Mouse (Mus musculus): ENCODE measurements around the gene Cyp1b1. TPM values are rescaled to one million over a fixed set of nuclear protein-coding genes. Genes with fewer than 3 reads are reported as not detected.

Gene Cyp1b1
- total RNA-seq, 4 experiments from 2014 or later = 3.7 to 7.4 (median 4.5) TPM

DNA sequence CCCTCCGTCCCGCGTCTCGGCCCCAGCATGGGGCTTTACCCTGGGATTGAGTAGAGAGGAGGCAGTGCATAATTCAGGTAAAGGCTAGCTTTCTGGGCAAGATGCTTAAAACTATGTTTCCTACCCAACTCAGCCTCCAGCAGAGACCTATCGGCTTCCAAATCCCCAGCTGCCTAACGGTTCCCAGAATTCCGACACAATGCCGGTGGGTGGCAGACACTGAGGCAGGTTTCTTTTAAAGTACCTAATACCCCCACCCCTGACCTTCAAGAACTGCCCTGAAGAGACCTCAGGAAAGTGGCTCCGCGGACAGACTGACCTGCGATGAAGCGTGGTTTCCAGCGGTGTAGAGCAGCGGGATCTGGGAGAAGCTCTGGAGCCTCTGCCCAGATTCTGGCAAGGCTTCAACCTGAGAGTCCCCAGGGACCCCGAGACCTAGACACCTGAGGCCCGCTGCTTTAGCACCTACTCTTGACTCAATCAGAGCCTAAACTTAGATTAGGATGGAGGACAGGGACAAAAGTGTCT lies 429 bp downstream of the Cyp1b1 start:
- no peak for DNase-seq (ENCODE audit: low spot score)

DNA sequence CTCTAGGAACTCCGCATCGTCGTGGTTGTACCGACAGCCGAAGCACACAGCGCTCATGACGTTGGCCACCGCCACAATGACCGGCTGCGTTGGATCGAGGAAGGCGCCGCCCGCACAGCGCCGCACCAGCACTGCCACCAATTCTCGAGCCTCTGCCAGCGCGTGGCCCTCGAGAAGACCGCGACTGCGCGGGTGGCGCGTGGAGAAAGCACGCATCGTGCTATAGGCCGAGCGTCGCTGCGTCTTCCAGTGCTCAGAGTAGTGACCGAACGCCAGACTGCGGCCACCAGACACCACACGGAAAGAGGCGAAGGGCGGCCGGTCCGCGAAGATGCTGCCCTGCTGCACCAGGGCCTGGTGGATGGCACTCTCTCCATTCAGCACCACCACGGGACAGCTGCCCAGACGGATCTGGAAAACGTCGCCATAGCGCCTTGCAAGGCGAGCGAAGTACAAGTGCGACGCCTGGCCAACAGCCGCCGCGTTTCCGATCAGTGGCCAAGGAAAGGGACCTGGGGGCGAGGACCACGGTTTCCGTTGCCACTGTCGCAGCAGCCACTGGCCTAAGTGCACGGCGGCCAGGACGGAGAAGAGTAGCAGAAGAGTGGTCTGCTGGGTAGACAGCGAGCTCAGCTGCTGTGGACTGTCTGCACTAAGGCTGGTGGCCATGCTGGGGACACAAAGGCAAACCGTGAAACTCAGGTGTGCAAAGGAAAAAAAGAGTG lies 1.1 kb downstream of the Cyp1b1 start:
- DNase-seq (ENCODE audit: low spot score) = no peak

DNA sequence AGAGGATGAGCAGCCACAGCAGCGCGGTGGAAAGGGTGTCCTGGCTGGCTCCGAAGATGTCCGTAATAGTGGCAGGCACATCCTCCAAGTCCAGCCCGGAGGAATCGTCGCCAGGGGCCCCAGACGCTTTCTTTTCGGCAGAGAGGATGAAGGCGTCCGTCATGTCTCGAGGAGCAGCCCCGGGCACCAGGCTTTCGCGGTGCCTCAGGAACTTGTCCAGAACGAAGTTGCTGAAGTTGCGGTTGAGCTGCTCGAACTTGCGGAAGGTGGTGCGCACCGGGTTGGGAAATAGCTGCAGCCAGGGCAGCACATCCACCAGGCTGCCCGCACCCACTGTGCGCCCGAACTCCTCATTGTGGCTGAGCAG lies 1.6 kb downstream of the Cyp1b1 start:
- DNase-seq (ENCODE audit: low spot score) = no peak

DNA sequence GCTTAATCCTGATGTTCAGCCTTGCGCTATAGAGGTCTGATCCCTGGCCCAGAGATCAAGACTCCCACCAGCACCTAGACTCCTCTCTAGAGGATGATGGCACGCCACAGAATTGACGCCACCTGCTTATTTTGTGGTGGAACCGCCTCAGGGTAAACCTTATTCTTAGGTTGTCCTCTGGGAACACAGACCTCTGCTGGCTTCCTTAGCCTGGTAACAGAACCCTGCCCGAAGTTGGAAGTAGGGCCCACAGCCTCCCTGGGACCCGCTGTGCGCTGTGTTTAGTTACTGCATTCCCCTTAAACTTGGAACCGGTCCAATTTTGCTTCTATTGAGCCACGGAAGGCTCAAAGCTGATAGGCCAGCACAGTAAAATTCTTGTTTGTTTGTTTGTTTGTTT lies 2.3 kb downstream of the Cyp1b1 start:
- no peak for DNase-seq (ENCODE audit: low spot score)

DNA sequence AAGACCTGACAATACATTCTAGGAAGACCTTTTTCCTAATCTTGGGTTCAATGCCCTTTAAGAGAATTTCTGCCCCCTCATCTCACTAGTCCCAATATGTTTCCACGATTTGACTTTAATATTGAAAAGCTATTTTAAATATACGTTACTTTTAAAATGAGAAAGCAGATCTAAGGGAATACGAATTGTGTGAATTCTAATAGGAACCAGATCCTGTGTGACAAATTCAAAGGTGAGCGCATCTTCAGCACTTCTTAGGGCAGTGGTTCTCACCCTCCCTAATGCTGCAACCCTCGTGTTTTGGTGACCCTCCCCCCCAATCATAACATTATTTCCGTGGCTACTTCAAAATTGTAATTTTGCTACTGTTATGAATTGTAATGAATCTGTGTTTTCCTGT lies 2.9 kb downstream of the Cyp1b1 start:
- DNase-seq (ENCODE audit: low spot score) = no peak

DNA sequence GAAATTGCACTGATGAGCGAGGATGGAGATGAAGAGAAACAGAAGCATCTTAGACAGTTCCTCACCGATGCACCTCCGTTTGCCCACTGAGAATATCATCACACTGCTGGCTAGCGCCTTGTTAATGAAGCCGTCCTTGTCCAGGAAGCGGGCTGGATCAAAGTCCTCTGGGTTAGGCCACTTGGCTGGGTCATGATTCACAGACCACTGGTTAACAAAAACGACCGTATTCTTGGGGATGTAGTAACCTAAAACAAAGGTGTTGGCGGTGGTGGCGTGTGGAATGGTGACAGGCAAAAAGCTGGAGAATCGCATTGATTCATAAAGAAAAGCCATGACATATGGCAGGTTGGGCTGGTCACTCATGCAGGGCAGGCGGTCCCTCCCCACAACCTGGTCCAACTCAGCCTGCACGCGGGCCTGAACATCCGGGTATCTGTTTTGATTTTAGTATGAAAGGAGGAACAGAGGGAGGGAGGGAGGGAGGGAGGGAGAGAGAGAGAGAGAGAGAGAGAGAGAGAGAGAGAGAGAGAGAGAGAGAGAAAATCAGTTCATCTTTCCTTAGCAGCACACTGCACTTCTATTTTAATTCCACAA lies 4.5 kb downstream of the Cyp1b1 start:
- DNase-seq (ENCODE audit: low spot score) = no peak

DNA sequence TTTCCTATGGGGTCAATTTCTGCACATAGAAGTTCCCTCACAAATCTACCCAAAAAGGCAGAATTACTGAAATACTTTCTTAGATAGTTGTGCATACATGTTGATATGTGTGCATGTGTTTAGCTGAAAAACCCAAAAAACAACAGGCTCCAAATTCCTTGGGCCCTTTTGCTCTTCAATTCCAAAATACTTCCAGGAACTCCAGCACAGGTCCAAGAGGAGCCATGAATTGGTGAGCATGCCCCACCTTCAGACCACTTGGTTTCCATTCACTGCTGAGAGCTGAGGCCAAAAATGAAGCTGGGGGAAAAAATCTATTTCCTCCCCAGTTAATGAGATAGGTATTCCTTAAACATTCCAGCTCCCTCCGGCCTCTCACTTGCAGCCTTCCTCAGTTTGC lies 5.1 kb downstream of the Cyp1b1 start:
- no peak for DNase-seq (ENCODE audit: low spot score)

DNA sequence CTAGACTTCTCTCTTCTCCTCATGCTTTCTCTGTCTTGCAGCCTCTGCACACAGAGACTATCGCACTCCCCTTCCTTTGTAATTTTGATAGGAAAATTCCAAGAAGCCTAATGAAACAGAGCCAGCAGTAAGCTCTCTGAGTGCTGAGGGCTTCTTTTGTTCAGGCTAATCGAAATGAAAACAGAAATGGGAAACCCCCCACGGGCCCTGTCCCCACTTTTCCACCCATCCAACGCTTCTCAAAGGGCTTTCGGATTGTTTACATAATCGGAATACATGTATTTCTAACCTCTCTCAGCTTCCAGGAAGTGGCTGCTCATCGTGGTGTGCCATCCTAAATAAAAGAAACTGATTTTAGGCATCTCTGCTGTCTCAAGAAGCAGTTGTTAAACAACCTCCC lies 6.7 kb downstream of the Cyp1b1 start:
- no peak for DNase-seq (ENCODE audit: low spot score)

DNA sequence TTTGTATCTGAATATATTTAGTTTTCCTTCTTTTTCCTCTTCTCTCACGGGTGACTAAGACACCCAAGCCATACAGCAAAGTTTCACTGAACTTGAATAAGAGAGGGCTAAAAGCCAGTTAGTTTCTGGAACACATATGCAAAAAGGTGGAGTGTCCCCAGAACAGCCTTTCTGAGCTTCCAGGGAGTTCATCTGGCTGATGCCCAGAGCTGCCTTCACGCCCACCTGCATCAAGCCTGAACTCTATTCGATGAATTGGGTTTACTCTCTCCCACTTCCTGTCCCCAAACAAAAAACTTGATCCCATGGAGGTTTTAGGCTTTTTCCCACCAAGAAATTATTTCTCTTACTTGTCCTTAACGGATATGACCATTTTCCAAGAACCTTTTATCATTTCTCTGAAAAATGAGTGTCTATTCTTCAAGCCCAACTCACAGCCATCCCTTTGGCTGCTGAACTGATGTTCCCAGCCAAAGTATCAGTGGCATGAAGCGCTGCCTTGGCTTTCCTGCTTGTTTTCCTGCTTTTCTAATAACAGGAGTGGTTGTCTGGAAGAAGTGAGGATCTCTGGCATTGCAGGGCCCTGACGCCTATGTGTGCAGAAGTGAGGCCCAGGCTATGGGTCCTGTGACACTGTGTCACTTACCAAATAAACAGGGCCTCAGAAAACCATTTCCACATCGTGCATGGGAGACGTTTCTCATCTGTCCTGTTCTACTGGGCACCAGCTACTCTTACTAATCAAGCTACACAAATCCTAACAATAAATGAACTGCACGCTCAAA lies 9.0 kb downstream of the Cyp1b1 start:
- no peak for DNase-seq (ENCODE audit: low spot score)

DNA sequence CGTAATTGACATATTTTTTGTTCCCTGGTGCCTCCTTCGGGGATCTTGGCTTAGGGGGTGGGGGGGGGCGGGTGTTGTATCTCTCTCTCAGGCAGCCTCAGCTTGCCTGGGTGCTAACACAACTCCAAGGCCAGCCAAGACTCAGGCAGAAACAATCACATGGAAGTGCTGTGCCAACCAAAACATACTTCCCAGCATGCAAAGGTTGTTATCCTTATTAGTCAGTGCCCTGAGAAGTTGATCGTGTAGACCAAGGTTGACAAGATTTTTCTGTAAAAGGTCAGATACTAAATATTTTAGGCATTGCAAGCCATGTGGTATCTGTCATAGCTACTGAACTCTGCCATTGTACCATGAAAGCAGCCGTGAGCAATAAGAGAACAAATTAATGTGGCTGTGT lies 14.0 kb downstream of the Cyp1b1 start:
- DNase-seq (ENCODE audit: low spot score) = no peak

DNA sequence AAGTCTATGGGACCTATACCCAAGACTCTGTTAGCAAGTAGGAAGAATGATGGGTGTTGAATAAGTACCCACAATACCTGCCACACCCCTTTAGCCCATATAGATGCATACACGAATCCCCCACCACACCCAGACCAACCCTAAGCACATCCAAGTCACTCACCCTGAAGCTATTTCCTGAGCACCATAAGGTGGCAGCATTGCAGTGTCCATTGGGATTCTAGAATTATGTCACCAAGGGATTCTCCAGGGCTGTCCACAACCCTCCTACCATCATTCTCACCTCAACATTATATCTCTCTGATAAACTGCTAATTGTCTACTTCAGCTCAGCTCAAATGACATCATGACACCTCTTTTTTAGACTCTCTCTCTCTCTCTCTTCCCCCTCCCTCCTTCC lies 15.7 kb downstream of the Cyp1b1 start:
- no peak for DNase-seq (ENCODE audit: low spot score)

DNA sequence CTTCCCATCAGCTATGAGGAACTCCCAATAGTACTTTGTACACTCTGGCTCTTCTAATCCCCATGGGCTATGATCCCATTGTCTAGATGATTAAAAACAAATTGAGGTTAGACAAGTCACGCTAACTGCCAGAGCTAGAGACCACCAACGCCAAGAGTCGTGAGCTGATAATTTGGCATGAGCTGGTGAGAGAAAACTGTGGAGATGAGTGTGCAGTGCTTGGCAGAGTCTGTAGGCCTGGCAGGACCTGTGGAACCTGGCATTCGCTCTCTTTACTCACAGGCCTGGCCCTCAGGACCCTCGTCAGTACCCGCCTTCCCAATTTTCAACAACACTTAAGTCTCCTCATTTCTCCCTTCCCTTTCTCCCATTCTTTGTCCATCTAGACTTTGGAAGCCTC lies 19.3 kb downstream of the Cyp1b1 start:
- no peak for DNase-seq (ENCODE audit: low spot score)

DNA sequence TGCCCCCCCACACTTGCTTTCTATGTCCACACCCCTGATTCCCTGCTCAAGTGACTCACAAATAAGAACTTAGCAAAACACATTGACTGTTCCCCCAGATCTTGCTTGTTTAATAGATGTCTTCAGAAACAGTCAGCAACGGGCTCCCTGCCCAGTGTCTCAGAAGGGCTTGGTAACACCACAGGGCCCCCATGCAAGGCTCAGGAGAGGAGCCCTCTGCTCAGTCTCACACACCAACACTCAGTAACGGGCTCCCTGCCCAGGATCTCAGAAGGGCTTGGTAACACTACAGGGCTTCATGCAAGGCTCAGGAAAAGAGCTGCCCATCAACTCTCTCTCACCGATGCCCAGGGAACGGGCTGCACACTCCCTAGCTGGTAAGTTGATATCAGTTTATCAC lies 19.8 kb downstream of the Cyp1b1 start:
- no peak for DNase-seq (ENCODE audit: low spot score)

DNA sequence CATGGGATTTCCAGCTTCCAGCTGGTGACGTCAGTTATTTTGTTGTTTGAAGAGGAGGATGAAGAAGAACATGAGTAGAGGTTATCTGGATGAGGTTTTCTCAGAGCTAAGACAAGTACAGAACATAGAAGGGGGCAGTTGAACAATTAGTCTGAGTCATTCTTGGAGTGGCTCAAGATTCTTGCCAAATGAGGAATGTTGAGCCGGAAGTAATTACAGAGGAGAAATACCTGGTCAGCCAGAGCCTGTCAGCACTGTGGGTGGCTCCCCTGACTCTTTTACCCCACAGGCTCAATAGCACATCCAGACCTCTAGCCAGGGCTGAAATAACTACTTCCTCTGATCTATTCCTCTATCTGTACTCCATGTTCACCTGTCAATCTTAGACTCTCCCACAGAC lies 44.0 kb downstream of the Cyp1b1 start:
- DNase-seq (ENCODE audit: low spot score) = no peak

DNA sequence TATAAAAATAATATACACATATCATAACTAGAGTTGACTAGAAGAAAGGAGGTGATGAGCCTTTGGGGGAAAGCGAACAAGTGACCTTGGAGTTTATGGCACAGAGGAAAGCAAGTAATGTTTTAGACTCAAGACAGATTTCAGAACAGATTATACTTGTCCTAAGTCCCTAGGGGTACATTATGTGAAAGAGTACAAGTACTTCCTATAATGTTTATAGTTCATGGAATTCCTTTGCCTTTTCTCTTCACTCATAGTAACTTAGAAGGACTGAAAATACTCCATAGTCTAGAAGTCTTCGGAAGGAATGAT lies 50.8 kb downstream of the Cyp1b1 start:
- DNase-seq (ENCODE audit: low spot score) = no peak

DNA sequence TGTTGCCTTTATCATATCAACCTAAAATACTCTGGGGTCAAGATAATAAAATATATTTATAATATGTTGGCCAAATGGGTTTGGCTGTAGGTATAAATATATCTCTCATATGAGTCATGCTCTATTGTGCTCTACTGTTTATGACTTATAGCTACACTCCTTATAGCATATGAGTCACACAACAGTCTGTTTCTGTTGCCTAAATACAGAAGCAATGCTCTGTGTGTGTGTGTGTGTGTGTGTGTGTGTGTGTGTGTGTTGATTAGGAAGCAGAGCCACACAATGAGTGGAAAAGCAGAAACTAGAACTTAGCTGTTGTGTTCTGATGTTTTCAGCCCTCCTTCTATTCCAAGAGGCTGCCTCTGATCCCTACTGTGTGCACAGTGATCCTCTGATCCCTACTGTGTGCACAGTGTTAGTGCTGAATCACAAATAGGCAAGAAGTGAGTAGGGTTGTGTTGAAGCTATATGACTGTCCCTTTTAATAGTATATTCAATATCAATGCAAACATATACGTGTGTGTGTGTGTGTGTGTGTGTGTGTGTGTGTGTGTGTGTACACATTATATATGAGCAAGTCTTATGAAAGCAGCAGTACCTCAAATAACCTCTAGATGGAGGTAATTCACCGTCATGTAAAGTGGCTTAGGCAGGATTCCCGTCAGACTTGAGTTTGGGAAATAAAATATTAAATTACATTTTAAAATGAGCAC lies 51.3 kb downstream of the Cyp1b1 start:
- peak; percentile 11 for DNase-seq (ENCODE audit: low spot score)

DNA sequence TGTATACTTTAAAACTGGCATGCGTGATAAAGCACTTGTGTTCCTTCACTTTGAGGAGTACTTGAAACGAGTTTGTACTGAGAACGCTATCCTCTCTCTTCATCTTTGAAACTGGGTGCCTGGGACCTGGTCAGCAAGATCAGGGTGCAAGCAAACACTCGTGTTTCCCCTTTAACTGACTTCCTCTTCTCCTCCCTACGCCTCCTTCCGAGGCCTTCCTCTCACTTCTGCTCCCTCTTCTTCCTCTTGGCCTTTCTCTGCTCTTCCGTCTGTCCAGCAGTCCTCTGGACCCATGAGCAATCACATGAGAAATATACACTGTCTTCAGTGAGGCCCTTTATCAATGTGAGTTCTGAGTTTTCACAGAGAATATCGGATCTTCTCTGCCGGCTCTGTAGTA lies 53.0 kb downstream of the Cyp1b1 start:
- no peak for DNase-seq (ENCODE audit: low spot score)

DNA sequence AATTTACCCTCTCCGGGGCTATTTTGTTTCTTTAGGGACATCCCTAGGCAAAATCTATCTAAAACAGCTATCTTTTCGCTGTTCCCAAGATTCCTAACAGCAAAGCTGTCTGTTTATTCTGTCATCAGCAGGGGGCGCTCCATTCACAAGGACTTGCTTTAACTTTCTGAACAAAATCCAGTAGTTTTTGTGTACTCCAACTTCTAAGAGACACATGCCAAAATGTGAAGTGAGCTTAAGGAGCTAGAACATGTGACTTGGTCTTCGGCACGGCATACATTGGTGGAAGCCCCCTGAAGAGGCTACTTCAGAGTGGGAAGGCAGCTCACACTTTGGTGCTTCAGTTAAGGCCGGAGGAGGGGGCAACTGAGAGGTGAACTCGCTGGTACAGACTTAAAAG lies 53.5 kb downstream of the Cyp1b1 start:
- DNase-seq (ENCODE audit: low spot score) = peak; percentile 56

DNA sequence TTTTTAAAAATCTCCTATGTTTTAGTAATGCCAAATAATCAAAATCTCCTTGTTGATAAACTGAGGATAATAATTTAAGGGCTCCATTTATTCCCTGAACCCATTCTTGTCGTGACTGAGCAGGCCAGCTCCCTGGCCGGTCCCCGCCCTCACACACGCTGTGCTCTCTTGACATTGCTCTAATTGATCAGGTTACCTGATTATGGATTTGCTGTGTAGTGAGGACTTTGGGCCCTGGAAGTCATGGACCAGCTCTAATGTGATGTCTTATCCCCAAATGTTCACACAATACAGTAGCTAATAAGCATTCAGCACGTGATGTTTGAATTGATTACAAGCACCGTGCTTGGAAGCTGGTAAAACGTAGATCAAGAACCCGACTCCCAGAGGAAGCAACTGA lies 56.0 kb downstream of the Cyp1b1 start:
- DNase-seq (ENCODE audit: low spot score) = no peak

DNA sequence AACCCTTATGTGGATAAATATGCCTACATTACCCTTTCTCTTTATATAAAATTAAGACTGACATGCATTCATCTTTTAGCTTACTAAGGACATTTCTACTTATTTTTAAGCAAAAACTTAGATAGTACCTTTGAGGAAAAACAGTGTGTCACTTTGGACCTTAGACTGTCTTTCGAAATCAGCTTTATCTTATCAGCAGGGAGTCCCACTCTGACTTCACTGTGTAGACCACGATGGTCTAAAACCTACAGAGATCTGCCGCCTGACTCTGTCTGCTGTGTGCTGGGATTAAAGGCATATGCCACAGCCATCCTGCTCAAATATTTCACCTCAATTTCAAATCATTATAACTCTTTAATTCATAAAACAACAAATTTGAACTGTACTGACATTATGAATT lies 56.4 kb downstream of the Cyp1b1 start:
- no peak for DNase-seq (ENCODE audit: low spot score)

DNA sequence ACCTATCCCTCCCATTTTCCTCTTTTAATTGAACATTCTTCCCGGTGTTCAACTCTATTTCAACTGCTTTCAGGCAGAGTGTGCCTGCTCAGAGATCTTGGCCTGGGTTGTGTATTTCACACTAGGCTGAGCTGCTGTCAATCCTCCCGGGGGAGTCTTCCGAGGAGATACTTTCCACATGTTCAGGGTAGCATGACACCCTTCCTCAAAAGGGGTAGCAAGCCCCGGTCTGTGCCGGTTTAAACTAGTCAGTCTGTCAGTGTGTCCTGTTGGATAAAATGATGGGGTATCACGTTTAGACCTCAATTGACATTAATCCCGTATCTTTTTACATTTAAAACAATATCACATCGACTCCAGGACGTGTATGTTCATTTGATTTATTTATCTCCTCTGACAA lies 57.1 kb downstream of the Cyp1b1 start:
- DNase-seq (ENCODE audit: low spot score) = no peak

DNA sequence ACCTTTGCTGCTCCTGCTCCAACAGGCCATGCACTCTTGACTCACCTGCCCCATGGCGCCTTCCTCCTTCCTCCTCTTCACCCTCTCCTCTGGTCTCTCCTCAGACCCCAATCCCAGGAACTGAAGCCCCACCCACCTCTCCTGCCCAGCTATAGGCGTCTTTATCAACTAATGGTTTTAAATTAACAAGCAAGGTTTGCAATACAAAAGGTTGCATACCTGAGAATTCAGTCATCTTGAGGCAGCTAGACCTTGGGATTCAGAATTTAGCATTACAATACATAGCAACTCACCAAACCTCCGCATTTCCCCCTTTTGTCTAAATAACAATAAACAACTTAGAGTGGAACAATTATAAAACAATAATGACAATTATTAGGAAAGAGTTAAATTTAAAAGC lies 60.7 kb downstream of the Cyp1b1 start:
- DNase-seq (ENCODE audit: low spot score) = no peak
